Mouse (Mus musculus) embryonic facial prominence, embryonic 15.5 days (tissue): ENCODE measurements around the gene Fgfbp1. TPM values are rescaled to one million over a fixed set of nuclear protein-coding genes. Genes with fewer than 3 reads are reported as not detected.

Source experiments
- polyA plus RNA-seq: library from polyadenylated mRNA; unstranded; fragments of >200 nt; fragmentation: Nextera tagmentation; extraction: Ambion mirVana; gene quantifications from 2 replicates; pipeline ENCODE4 v1.2.1, GENCODE M21; 2015

Gene Fgfbp1
- polyA plus RNA-seq, 1 experiment from 2014 or later = 85.4 TPM

Other genes with a start within 250 kb of the Fgfbp1 start
- gene Bst1, start 162.9 kb downstream of the Fgfbp1 start, polyA plus RNA-seq = 0.70 and 1.6 TPM in 2 replicates
- 54.7 and 55.3 TPM in 2 replicates for gene Fbxl5, start 160.1 kb downstream of the Fgfbp1 start, polyA plus RNA-seq
- gene Cd38, start 113.2 kb downstream of the Fgfbp1 start, polyA plus RNA-seq = 5.3 and 6.5 TPM in 2 replicates
- gene Gm7879, start 68.6 kb downstream of the Fgfbp1 start, polyA plus RNA-seq = 1.4 TPM in 1 of 2 replicates, not detected in the other
- gene Prom1, start 120.3 kb upstream of the Fgfbp1 start, polyA plus RNA-seq = 23.3 and 24.5 TPM in 2 replicates
- gene Tapt1, start 244.8 kb upstream of the Fgfbp1 start, polyA plus RNA-seq = 33.5 and 33.7 TPM in 2 replicates